Mouse (Mus musculus): ENCODE measurements around the gene Hdac1. TPM values are rescaled to one million over a fixed set of nuclear protein-coding genes. Genes with fewer than 3 reads are reported as not detected.

Gene Hdac1
- polyA plus RNA-seq, 1 experiment from 2014 or later = 278 TPM

- 65% methylated on average over 3 of the region's 3 CpGs for WGBS
- no peak overlapping the region for H3K4me3 ChIP-seq (replicated peaks)
- no peaks in the 10 kb centered on the region for H3K27me3 ChIP-seq
- no peak overlapping the region for H3K9ac ChIP-seq (replicated peaks)
- H3K4me1 ChIP-seq (replicated peaks) = peaks cover 29% of the 10 kb centered on the region
- H3K27ac ChIP-seq = no peak overlapping the region
- peaks cover under 1% of the 10 kb centered on the region; the same call in 1 of the 2 replicates for H3K36me3 ChIP-seq
- no peak for ATAC-seq (ENCODE audit: insufficient number of reproducible peaks, insufficient read depth, low FRiP score, low TSS enrichment, low read depth)
- H3K9me3 ChIP-seq = no peaks in the 10 kb centered on the region
- H3K4me2 ChIP-seq = no peak overlapping the region
Measured at GRCm38 (mm10) chr4:129509650-129510049, 32.9 kb downstream of the Hdac1 start.

- no peak overlapping the region for H3K9ac ChIP-seq (replicated peaks)
- WGBS = 60% methylated on average over 15 of the region's 15 CpGs
- H3K9me3 ChIP-seq = no peaks in the 10 kb centered on the region
- H3K4me1 ChIP-seq (replicated peaks) = peaks cover 29% of the 10 kb centered on the region
- no peak overlapping the region for H3K27ac ChIP-seq
- ATAC-seq (ENCODE audit: insufficient number of reproducible peaks, insufficient read depth, low FRiP score, low TSS enrichment, low read depth) = no peak
- H3K4me3 ChIP-seq (replicated peaks) = no peak overlapping the region
- H3K27me3 ChIP-seq = no peaks in the 10 kb centered on the region
- no peaks in the 10 kb centered on the region for H3K36me3 ChIP-seq
- no peak overlapping the region for H3K4me2 ChIP-seq
Measured at GRCm38 (mm10) chr4:129508834-129509600, 33.5 kb downstream of the Hdac1 start.

GRCm38 (mm10) chr4:129508237-129508515 lies 34.3 kb downstream of the Hdac1 start:
- no peaks in the 10 kb centered on the region for H3K36me3 ChIP-seq
- no peaks in the 10 kb centered on the region for H3K9me3 ChIP-seq
- H3K4me1 ChIP-seq (replicated peaks) = peaks cover 28% of the 10 kb centered on the region
- no peak overlapping the region for H3K9ac ChIP-seq (replicated peaks)
- no peak overlapping the region for H3K27ac ChIP-seq
- no peaks in the 10 kb centered on the region for H3K27me3 ChIP-seq
- no peak overlapping the region for H3K4me3 ChIP-seq (replicated peaks)
- H3K4me2 ChIP-seq = no peak overlapping the region
- no peak for ATAC-seq (ENCODE audit: insufficient number of reproducible peaks, insufficient read depth, low FRiP score, low TSS enrichment, low read depth)
- 69% methylated on average over 3 of the region's 3 CpGs for WGBS

GRCm38 (mm10) chr4:129507434-129508236 lies 34.9 kb downstream of the Hdac1 start:
- no peak overlapping the region for H3K4me2 ChIP-seq
- no peaks in the 10 kb centered on the region for H3K27me3 ChIP-seq
- WGBS = 64% methylated on average over 9 of the region's 10 CpGs
- H3K4me1 ChIP-seq (replicated peaks) = peaks cover 24% of the 10 kb centered on the region
- no peak for ATAC-seq (ENCODE audit: insufficient number of reproducible peaks, insufficient read depth, low FRiP score, low TSS enrichment, low read depth)
- H3K4me3 ChIP-seq (replicated peaks) = no peak overlapping the region
- no peak overlapping the region for H3K9ac ChIP-seq (replicated peaks)
- no peak overlapping the region for H3K27ac ChIP-seq
- H3K9me3 ChIP-seq = no peaks in the 10 kb centered on the region
- H3K36me3 ChIP-seq = no peaks in the 10 kb centered on the region

GRCm38 (mm10) chr4:129505511-129505910 lies 37.0 kb downstream of the Hdac1 start:
- H3K9me3 ChIP-seq = no peaks in the 10 kb centered on the region
- 74% methylated on average over 3 of the region's 3 CpGs for WGBS

GRCm38 (mm10) chr4:129502901-129503444 lies 39.5 kb downstream of the Hdac1 start:
- Histone ChIP-seq H3K4me2 (no peak overlapping the region), H3K9ac (replicated peaks) (no peak overlapping the region), H3K4me3 (replicated peaks) (no peak overlapping the region), H3K36me3 (no peaks in the 10 kb centered on the region), H3K27me3 (no peaks in the 10 kb centered on the region), H3K9me3 (no peaks in the 10 kb centered on the region), H3K27ac (no peak overlapping the region), H3K4me1 (replicated peaks) (peaks cover 4% of the 10 kb centered on the region; the same call in 1 of the 2 replicates)
- WGBS = 73% methylated on average over 11 of the region's 11 CpGs
- no peak for ATAC-seq (ENCODE audit: insufficient number of reproducible peaks, insufficient read depth, low FRiP score, low TSS enrichment, low read depth)

More at GRCm38 (mm10) chr4:129505511-129505910, 37.0 kb downstream of the Hdac1 start:
- Histone ChIP-seq H3K27me3 (no peaks in the 10 kb centered on the region), H3K4me1 (replicated peaks) (peaks cover 8% of the 10 kb centered on the region; the same call in 1 of the 2 replicates), H3K9ac (replicated peaks) (no peak overlapping the region), H3K4me2 (no peak overlapping the region), H3K27ac (no peak overlapping the region), H3K36me3 (no peaks in the 10 kb centered on the region), H3K4me3 (replicated peaks) (no peak overlapping the region)
- ATAC-seq (ENCODE audit: insufficient number of reproducible peaks, insufficient read depth, low FRiP score, low TSS enrichment, low read depth) = no peak

GRCm38 (mm10) chr4:129502327-129502888 lies 40.1 kb downstream of the Hdac1 start:
- 66% methylated on average over 9 of the region's 9 CpGs for WGBS
- no peak overlapping the region for H3K4me2 ChIP-seq
- peaks cover 4% of the 10 kb centered on the region; the same call in 1 of the 2 replicates for H3K4me1 ChIP-seq (replicated peaks)
- no peak overlapping the region for H3K9ac ChIP-seq (replicated peaks)
- H3K9me3 ChIP-seq = no peaks in the 10 kb centered on the region
- H3K27ac ChIP-seq = no peak overlapping the region
- no peak for ATAC-seq (ENCODE audit: insufficient number of reproducible peaks, insufficient read depth, low FRiP score, low TSS enrichment, low read depth)
- no peak overlapping the region for H3K4me3 ChIP-seq (replicated peaks)
- no peaks in the 10 kb centered on the region for H3K27me3 ChIP-seq
- H3K36me3 ChIP-seq = no peaks in the 10 kb centered on the region

- Histone ChIP-seq H3K27ac (peak overlapping the region; percentile 91), H3K9ac (replicated peaks) (peak overlapping the region; percentile 66), H3K36me3 (no peaks in the 10 kb centered on the region), H3K9me3 (no peaks in the 10 kb centered on the region), H3K4me3 (replicated peaks) (peak overlapping the region; percentile 54), H3K4me2 (peak overlapping the region; percentile 64), H3K4me1 (replicated peaks) (peaks cover 10% of the 10 kb centered on the region), H3K27me3 (no peaks in the 10 kb centered on the region)
- peak; percentile 84 for ATAC-seq (ENCODE audit: insufficient number of reproducible peaks, insufficient read depth, low FRiP score, low TSS enrichment, low read depth)
- WGBS = 2% methylated on average over 47 of the region's 49 CpGs
Measured at GRCm38 (mm10) chr4:129500607-129501566, 41.6 kb downstream of the Hdac1 start.

- Histone ChIP-seq H3K4me1 (replicated peaks) (peaks cover 10% of the 10 kb centered on the region), H3K4me3 (replicated peaks) (peak overlapping the region; percentile 54), H3K9ac (replicated peaks) (no peak overlapping the region; the same call in 1 of the 2 replicates), H3K27me3 (no peaks in the 10 kb centered on the region), H3K27ac (peak overlapping the region; percentile 91), H3K9me3 (no peaks in the 10 kb centered on the region), H3K36me3 (no peaks in the 10 kb centered on the region), H3K4me2 (peak overlapping the region; percentile 64)
- WGBS = 82% methylated on average over 8 of the region's 8 CpGs
- ATAC-seq (ENCODE audit: insufficient number of reproducible peaks, insufficient read depth, low FRiP score, low TSS enrichment, low read depth) = no peak
Measured at GRCm38 (mm10) chr4:129500017-129500416, 42.5 kb downstream of the Hdac1 start.

GRCm38 (mm10) chr4:129498941-129499340 lies 43.6 kb downstream of the Hdac1 start:
- no peak overlapping the region for H3K9ac ChIP-seq (replicated peaks)
- no peak for ATAC-seq (ENCODE audit: insufficient number of reproducible peaks, insufficient read depth, low FRiP score, low TSS enrichment, low read depth)
- no peak overlapping the region for H3K4me2 ChIP-seq
- no peaks in the 10 kb centered on the region for H3K36me3 ChIP-seq
- peak overlapping the region; percentile 45; the same call in 1 of the 2 replicates for H3K27ac ChIP-seq
- 75% methylated on average over 3 of the region's 3 CpGs for WGBS
- no peak overlapping the region for H3K4me3 ChIP-seq (replicated peaks)
- H3K9me3 ChIP-seq = no peaks in the 10 kb centered on the region
- H3K27me3 ChIP-seq = no peaks in the 10 kb centered on the region
- peaks cover 10% of the 10 kb centered on the region for H3K4me1 ChIP-seq (replicated peaks)
